Mouse (Mus musculus): ENCODE data around the gene Gm11444.

GRCm38 (mm10) chr11:85892771-85893170 is 42.6 kb upstream of the Gm11444 start:
- no peak for TF ChIP-seq POLR2A (IDR thresholded peaks at IDR 0.05; ENCODE audit: insufficient read depth, low read depth, low read length)
- TF ChIP-seq CTCF (IDR thresholded peaks at IDR 0.05; ENCODE audit: insufficient read depth, low read depth, low read length) = no peak

Data from olfactory bulb, adult 2 months (tissue).